Mouse (Mus musculus): ENCODE measurements at regions not wholly inside any gene's neighbourhood (a gene's known extent, or its start where the extent isn't known, plus 50 kb on each side); places are given as distances from the start of the nearest gene placed in this dataset.

DNA sequence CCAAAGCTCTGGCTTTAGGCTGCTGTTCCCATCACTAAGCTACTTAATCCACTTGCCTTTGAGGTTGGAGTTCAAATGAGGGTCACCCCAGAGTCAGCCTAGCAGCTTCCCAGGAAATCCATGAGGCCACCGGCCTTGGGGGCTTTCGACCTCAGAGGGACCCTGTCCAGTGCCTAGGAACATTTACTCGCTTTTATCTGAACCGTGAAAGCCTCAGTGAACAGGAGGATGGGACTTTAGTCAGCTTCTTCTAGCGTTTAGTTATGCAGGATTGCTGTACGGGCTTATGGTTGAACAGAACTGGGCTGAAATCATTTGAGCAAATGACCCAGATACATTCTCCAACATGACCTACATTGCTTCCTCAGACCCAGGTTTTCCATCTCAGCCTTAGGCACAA, 174.9 kb downstream of the Parm1 start:
- no peak for DNase-seq

DNA sequence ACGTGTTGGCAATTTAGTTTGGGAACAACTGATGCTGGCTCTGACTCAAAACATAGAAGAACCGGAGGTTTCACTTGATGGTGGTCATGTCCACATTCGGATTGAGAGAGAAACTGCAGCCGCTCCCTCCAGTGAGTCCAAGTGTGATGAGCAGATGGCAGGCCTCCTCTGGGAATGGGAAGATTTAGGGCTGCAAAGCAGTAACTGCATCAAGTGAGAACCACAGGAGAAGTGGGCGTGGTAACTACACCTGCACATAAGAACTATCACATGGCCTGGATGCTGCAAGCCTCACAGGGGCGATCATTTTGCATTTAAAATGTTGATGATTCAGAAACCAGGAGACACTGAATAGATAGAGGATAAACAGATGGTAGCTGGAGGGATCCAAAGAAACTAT, 161.3 kb downstream of the Parm1 start:
- DNase-seq = no peak
